Mouse (Mus musculus) 3134 (cell line): ENCODE data around the gene Trim38.

ENCODE experiments used
- DNase-seq: peaks from one replicate; pipeline ENCODE4 v3.0.0-alpha.2; 2011; ENCODE audit warnings: low spot score; ENCODE audit not compliant: insufficient read length; ENCODE audit errors: extremely low read depth

Trim38 gene

DNA sequence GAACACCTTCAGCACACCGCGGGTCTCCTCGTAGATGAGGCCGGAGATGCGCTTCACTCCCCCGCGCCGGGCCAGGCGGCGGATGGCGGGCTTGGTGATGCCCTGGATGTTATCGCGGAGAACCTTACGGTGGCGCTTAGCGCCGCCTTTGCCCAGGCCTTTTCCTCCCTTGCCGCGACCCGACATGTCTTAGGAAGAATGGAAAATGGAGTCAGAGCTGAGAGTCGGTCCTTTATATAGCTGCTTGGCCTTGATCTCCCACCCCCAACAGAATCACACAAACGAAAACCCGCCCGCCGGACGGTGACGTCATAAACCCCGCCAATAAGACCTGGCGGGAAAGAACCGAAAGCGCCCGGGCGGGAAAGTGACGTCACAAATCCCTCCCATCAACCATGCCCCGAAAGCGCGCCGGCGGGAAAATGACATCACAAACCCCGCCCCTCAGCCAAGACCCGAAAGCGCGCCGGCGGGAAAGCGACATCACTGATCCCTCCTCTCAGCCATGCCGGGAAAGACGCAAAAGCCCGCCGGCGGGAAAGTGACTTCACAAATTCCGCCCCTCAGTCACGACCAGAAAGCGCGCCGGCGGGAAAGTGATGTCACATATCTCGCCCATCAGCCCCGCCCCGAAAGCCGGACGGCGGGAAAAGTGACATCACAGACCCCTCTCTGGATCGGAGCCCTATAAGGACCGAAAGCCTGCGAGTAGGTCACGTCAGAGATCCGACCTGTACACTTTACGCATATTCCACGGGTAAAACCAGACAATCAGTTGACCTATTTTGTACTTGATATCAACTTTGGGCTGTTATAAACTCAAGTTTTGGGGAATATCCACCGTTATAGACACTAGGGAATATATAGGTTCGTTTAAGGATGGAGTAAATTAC, 8.5 kb upstream of the Trim38 start, which contains the start of gene Hist1h4a:
Gene Hist1h4a (minus strand): TSS at position 259 of the 893 bp plus-strand sequence.
- DNase-seq = peak; percentile 97

DNA sequence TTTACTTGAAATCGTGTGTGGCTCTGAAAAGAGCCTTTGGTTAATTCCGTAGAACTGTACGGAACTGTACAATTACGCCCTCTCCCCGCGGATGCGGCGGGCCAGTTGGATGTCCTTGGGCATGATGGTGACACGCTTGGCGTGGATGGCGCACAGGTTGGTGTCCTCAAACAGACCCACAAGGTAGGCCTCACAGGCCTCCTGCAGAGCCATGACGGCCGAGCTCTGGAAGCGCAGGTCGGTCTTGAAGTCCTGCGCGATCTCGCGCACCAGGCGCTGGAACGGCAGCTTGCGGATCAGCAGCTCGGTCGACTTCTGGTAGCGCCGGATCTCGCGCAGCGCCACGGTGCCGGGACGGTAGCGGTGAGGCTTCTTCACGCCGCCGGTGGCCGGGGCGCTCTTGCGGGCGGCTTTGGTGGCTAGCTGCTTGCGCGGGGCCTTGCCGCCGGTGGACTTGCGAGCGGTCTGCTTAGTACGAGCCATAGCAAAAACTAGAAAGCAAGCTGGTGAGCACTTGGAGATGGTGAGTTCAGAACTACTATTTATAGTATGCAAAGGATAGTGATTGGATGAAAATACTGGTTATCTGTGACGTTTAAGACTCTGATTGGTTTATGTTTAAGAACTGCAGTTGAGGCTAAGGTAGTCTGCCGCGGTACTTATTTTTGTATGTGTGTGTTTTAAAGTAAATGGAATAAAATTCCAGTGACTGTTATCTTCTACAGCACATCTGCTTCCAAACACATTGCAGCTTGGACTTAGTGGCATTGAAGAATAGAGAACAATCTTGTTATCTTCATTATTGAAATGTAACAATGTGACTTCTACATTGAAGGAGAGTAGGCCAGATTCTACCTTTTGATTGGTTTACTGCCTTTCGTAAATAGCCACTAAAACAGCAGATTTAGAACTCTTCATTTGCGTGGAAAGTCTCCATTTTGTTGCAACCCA, 7.6 kb upstream of the Trim38 start, which contains the start of gene Hist1h3a:
Gene Hist1h3a (minus strand): TSS at position 516 of the 951 bp plus-strand sequence.
- peak; percentile 87 for DNase-seq

DNA sequence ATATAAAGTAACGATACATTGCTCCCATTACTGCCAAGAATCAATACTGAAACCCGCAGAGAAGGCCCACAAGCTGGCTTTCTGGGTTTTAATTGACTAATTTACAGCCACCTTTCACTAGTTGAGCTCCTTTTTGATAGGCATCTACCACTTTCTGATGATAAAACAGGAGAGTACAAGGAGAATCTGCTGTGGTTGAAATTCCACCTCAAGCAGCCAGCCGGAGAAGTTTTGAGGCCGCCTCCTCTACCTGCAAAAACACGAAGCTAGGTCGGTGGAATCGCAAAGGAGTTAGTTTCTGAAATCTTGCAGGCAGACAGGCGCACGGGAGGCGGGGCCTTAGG, 6.5 kb upstream of the Trim38 start:
- no peak for DNase-seq

DNA sequence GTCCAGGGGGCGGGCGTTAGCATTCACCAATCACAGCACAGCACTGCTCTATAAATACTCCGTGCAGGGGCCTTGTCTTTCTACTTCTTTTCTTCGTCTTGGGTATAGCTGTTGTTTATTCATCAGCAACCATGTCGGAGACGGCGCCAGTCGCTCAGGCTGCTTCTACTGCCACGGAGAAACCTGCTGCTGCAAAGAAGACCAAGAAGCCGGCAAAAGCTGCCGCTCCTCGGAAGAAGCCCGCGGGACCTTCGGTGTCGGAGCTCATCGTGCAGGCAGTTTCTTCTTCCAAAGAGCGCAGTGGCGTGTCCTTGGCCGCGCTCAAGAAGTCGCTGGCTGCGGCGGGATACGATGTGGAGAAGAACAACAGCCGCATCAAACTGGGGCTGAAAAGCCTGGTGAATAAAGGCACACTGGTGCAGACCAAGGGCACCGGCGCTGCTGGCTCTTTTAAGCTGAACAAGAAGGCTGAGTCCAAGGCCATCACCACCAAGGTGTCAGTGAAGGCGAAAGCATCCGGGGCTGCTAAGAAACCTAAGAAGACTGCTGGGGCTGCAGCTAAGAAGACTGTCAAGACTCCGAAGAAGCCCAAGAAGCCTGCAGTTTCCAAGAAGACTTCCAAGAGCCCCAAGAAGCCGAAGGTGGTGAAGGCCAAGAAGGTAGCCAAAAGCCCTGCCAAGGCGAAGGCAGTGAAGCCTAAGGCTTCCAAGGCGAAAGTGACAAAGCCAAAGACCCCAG, 6.0 kb upstream of the Trim38 start, which contains the start of gene Hist1h1a:
Gene Hist1h1a (plus strand): TSS at position 81 of the 738 bp plus-strand sequence.
- peak; percentile 90 for DNase-seq

DNA sequence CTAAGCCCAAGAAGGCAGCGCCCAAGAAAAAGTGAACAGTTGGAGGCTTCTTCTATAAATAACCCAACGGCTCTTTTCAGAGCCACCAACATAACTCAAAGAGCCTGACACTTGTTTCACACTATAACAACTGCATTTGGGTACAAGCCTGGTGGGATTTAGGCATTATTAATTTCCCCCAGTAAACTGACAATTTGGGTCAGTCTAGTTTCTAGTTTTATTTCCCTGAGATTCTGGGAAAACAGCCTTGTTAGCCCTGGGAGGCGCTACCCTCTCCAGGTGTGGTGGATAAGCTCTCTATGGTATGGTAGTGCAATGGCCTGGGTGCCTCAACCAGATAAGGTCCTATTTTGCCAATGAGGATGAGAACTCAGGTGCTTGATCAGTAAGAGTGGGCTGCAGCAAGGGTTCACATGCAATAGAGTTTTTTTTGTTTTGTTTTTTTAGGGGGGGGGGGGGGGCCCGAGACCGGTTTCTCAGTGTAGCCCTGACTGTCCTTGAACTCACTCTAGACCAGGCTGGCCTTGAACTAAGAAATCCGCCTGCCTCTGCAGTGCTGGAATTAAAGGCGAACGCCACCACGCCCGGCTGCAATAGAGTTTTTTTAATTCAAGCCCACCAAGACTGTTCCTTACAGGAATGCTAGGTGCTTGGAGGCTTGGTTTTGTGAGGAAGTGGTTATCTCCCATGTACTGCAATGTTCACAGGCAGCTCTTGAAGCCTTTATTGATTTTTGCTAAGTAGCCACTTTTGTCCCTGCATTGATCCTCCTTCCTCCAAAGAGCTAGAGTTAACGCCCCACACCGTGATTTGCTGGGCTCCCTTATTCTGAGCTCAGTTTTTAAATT, 5.2 kb upstream of the Trim38 start:
- DNase-seq = peak; percentile 39

DNA sequence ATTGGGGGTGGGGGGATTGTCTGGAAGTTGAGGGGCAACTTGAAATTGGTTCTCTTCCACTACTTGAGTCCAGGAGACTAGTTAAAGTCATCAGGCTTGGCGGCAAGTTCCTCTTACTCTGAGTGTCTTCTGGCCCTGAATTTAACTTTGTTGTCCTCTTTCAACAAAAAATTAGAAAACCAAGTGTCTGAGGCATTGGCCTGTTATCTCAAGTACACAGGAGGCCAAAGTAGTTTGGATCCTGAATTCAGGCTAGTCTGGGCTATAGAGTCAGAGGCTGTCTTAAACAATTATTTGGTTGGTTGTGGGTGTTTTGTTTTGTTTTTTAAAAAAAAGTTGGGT, 4.6 kb upstream of the Trim38 start:
- no peak for DNase-seq

DNA sequence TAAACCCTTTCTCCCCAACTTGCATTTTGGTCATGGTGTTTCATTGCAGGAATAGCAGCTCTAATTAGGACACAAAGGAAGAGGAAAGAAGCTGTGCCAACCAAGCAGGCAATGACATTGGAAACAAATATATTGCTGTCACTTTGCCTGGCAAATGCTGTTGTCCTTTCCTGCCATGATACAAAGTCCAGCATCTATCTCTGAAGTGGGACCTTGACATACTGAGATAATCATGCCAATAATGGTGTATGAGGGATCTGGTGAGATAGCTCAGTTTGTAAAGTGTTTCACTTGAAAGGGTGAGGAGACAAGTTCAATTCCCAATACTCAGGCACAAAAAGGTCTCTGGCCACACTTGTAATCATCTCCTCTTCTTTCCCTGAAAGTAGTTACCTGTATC, 2.9 kb upstream of the Trim38 start:
- DNase-seq = no peak

DNA sequence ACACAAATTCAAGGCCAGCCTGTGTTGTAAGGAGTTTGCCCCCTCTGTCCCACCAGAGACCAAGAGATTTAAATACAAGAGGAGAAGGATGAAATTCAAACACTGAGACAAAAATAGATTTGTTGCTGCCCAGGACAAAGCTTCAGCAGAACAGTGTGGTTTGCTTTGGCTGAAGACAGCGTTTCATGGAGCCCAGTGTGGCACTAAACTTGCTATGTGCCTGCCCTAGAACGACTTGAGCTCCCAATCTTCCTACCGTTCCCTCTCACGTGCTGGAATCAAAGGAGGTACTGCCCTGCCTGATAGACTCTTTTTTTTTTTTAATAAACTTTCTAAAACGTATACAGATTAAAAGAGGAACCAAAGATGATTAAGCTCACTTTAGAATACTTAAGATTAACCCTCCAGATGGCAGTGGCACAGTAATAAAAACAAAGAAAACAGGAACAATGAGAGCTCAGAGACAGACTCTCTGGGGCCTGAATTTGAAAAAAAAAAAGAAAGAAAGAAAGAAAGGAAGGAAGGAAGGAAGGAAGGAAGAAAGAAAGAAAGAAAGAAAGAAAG, 797 bp upstream of the Trim38 start:
- DNase-seq = no peak

DNA sequence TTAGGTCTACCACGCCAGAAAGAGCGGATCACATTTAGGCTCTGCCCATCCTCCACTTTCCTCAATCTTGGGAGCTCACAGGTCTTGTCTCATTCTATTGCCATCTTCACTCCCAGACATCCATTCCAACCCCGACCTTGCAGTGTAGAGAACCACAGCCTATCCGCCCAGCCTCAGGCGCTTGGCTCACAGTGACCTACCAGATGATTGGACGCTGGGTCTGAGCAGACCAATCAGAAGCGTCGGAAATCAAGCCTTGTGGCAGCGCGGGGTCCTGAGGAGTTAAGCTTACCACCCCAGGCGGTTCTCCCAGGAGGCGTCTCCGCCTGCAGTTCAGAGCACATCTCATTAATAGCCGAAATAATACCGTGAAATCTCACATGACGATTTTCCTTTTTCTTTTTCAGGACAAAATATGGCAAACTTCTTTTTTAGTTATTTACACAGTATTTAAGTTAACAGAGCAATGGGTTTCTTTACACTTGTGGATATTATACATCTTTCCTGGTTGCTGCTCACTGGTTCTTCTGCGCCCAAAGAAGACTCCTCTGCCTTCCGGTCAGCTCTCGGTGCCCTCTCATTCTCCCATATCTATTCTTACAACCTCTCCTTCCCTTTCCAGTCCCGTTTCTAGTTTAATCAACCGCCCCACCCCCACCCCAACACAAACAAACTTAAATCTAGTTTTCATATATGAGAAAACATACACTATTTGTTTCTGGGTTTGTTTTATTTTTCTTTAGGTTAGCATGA, 3.0 kb downstream of the Trim38 start:
- DNase-seq = no peak

DNA sequence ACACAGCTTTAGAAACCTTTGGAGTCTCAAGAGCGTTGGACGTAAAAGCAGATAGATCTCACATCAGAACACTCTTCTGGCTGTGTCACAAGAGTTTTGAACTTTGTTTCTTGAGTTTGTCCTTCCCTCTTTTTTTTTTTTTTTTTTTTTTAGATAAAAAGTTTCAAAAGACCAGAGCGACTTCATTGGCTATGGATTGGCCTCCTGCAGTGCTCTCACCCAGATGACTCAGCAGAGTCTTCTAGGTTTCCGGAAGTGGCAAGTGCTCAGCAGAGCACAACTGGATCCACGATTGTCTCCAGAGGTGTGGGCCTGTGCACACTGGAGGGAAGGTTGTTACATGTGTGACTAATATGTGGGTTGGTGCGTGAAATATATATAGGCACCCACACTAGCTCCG, 8.6 kb downstream of the Trim38 start:
- DNase-seq = no peak

DNA sequence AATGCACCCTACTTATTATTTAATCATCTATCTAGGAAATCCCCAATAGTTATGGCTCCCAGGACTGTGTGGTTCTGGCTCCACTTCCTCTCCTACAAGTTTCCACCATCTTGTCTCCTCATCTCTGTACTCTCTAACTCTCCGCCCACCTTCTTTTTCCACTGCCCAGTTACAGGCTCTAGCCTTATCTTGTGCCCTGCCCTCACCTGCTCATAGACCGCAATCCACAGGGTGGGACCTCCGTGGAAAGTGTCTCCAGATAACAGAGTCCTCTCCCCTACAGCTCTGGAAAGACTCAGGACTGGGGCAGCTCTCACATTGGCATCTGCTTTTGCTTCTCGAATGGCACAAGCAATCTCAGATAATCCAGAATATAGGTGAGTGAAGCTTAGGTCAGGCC, 9.3 kb downstream of the Trim38 start:
- no peak for DNase-seq

DNA sequence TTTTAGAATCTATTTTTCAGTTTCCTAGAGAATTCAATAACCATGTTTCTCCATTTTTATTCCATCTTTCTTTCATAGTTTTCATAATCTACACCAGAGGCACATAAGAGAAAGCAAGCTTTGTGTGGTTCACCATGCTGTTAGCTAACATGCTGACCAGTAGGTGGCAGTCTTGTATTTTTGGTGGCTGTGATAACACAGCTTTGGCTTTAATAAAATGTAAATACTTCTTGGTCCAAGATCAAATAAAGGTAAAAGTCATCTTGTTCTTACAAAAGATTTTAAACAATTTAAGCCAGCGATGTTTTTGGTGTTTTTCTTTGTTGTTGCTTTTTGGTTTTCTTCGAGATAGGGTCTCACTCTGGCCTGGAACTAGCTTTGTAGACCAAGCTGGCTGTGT, 22.8 kb downstream of the Trim38 start:
- no peak for DNase-seq

DNA sequence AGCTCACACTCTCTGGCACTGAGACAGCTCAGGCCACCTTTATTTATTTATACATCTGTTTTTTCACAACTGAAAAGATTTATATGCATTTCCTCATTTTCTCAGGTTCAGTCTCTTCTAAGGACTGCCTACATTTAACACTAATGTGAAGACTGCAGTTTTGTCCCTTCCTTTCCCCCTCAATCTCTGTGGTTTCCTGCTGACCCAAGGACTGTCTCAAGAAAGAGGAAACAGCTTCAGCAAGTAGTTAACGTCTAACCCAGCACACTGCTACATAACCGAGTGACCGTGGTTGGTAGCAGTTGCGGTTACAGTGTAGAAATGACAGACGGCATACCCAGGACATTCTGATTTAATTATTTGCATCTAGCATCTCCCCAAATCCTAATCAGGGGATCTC, 29.7 kb downstream of the Trim38 start:
- no peak for DNase-seq

DNA sequence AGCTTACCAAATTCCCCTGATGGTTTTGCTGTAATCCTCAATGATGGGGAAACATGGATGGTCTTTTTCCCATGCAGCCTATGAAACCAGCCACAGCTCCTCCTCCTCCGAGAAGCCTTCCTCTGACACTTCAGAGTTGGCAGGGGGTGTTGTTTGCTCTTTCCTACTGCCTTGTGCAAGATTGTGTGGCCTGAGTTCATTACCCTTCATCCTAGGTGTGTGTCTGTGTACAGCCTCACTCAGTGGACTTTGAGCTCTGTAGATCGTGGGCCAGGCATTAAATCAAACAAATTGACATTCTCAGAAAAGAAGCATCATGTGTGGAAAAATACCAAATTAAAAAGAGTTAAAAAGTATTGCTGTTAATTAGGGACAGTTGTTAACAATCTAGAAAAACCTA, 34.8 kb downstream of the Trim38 start:
- DNase-seq = no peak

DNA sequence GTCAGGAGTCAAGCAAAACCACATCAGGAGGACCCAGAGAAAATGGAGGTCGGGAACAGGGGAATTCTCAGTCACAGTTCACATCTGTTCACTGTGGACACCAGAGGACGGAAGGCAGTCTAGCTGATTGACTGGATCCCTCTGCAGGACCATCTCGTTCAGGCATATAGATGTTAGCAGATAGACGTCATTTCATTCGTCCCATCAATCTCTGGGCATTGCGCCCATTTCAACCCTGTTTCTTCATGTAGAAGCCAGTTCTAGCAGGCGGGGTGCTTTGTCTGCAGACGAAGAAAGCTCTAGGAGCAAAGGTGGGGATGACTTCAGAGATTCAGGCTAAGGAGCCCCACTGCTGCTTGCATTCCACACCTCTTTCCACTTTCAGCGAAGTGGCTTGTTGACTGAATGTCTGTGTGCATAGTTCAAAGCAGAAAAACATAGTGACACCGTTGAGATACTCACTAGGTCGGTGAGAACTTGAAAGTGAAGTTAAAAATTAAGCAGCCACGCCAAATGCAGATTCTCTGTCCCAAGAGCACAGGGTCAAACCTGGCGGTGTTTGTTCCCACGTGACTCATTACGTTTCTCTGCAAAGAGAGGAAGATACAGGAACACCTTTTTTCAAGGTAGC, 36.8 kb downstream of the Trim38 start, which contains the start of gene Slc17a2:
Gene Slc17a2 (plus strand): TSS at position 572 of the 631 bp plus-strand sequence.
- no peak for DNase-seq

DNA sequence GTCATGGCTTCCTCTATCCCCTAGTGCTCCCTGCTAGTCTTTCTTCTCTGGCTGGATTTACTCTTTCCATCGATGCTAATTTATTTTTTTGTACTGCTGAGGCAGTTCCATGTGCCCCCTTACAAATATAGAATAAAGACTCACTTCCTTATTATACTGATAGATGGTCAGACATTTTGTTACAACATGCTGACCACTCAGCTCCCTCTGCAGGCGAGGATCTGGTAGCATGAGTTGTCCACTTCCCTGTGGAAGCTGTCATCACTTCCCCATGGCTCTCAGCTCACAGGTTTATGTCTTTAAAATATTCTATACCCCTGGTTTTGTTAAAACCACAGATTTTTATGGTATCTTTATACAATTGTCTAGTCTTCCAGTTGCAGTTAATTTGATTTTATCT, 46.4 kb downstream of the Trim38 start:
- no peak for DNase-seq

DNA sequence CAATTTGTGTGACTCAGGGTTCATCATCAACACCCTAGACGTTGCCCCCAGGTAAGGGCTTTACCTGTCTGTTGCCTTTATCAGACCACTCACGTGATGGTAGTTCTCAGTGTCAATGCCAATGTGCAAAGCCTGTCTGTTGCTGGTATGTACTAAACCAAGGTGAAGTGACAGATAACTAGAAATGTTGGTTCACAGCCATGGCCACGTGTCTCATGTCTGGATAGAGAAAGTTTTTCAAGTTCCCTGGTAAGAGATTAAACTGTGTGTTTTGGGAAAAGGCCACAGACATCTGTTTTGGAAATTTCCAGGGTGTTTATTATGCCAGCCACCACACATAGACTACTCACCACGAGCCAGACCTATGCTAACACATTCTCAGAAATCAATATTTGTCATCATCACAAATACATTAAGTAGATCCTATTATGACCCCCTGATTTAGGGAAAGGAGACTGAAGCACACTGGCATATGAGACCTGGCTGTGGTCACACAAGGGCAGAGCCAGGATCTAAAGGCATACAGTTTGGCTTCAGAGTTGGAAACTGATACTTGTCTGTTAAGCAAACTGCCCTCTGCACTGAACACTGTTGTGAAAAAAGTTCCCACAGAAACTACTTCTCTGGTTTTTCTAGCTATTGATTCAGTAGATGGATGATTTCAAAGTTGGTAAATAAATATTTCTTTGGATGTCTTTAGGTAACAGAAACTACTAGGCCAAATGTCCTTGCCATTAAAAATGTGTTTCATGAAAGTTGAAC, 50.6 kb downstream of the Trim38 start:
- no peak for DNase-seq

DNA sequence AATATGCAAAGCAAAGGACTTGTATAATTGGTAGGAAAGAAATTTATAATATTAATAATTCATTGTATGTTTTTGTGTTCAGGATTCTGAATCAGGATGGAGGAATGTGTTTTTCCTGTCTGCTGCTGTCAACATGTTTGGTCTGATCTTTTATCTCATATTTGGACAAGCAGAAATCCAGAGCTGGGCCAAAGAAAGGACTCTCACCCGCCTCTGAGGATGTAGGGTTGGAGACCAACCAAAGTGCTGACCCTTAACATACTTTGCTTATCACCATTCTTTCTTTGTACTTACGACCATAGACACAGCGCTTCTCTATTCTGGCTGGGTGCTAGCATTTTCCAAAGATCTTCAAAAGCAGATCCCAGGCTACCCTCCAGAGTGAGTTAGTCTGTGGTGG, 52.5 kb downstream of the Trim38 start:
- DNase-seq = no peak
